Mouse (Mus musculus) kidney, embryonic 14.5 days (tissue): ENCODE data around the gene Kcne3. TPM values are rescaled to one million over a fixed set of nuclear protein-coding genes. Genes with fewer than 3 reads are reported as not detected.

Experiments used
- ATAC-seq: fragments of 200-750 bp; cut with Nextera tagmentation; 2 replicates; pipeline ENCODE4 v1.8.0; 2017; ENCODE audit warnings: moderate number of reproducible peaks, mild to moderate bottlenecking, moderate TSS enrichment, moderate library complexity; ENCODE audit not compliant: low FRiP score, low TSS enrichment
- H3K27ac ChIP-seq: fragments of 300-500 bp; sonication (generic); 2 replicates; pipeline ENCODE4 v1.5.1; 2014; ENCODE audit warnings: low read depth, mild to moderate bottlenecking, low read length, moderate library complexity, mixed read lengths
- H3K27me3 ChIP-seq: fragments of 300-500 bp; sonication (generic); 2 replicates; pipeline ENCODE4 v1.6.1; 2014; ENCODE audit warnings: mild to moderate bottlenecking, low read length; ENCODE audit not compliant: control insufficient read depth, insufficient read depth
- H3K36me3 ChIP-seq: fragments of 300-500 bp; sonication (generic); 2 replicates; pipeline ENCODE4 v1.6.1; 2014; ENCODE audit warnings: low read length, mixed read lengths; ENCODE audit not compliant: control insufficient read depth, insufficient read depth
- H3K4me1 ChIP-seq: fragments of 300-500 bp; sonication (generic); 2 replicates; pipeline ENCODE4 v1.6.1; 2014; ENCODE audit warnings: low read length, mixed read lengths; ENCODE audit not compliant: control insufficient read depth, insufficient read depth
- H3K4me2 ChIP-seq: fragments of 300-500 bp; sonication (generic); replicated peaks from 2 replicates; pipeline ENCODE4 v1.6.1; 2014; ENCODE audit warnings: low read depth, mild to moderate bottlenecking, low read length
- H3K4me3 ChIP-seq: fragments of 300-500 bp; sonication (generic); 2 replicates; pipeline ENCODE4 v1.5.1; 2014; ENCODE audit warnings: mild to moderate bottlenecking, low read length
- H3K9ac ChIP-seq: fragments of 300-500 bp; sonication (generic); 2 replicates; pipeline ENCODE4 v1.6.1; 2014; ENCODE audit warnings: low read depth, mild to moderate bottlenecking, low read length, moderate library complexity
- H3K9me3 ChIP-seq: fragments of 300-500 bp; sonication (generic); 2 replicates; pipeline ENCODE4 v1.6.1; 2016; ENCODE audit warnings: low read length; ENCODE audit not compliant: control insufficient read depth
- WGBS: fragments of 180-500 bp; shearing (Covaris S2); extraction: QIAGEN DNeasy Blood & Tissue Kit; methylation state at CpG from one replicate; pipeline ENCODE4 v1.1.7; 2014; 5-methylcytosine and 5-hydroxymethylcytosine counted together
- polyA plus RNA-seq: library from polyadenylated mRNA; unstranded; fragments of >200 nt; fragmentation: Nextera tagmentation; extraction: Ambion mirVana; gene quantifications from 2 replicates; pipeline ENCODE4 v1.2.1, GENCODE M21; 2014

The Kcne3 gene
- polyA plus RNA-seq: 2.4 and 4.9 TPM in 2 replicates

GRCm38 (mm10) chr7:100176269-100176668 is at the start of gene Kcne3:
Kcne3 (plus strand) TSS chr7:100176502.
- Histone ChIP-seq H3K4me2 (no peak within 1 kb of the TSS), H3K36me3 (no peaks in the 10 kb centered on the region), H3K4me3 (no peak within 1 kb of the TSS), H3K27ac (no peak within 1 kb of the TSS), H3K4me1 (peaks cover 6% of the 10 kb centered on the region; the same call in 1 of the 2 replicates), H3K9ac (no peak within 1 kb of the TSS), H3K27me3 (peaks cover 26% of the 10 kb centered on the region), H3K9me3 (no peaks in the 10 kb centered on the region)
- WGBS: 67% methylated on average over 3 of the region's 3 CpGs
- no peak for ATAC-seq

DNA sequence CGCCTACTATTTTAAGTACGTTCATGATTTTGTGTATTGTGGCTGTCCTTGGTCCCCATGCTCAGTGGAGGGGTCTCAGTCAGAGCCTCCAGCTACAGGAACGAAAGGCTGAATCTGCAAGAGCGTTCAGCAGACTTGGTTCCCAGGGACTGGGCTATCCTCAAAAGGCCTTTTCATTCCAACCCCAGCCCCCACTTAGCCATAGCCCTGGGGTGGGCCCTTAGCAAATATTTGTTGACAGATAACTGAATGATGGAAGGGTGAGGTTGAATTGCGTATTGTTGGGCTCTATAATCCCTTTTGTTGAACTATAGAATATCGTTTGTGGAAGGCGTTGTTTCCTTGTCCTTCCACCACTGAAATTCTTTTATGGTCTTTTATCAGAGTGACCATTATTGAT is 49.8 kb upstream of the Kcne3 start:
- no peak for ATAC-seq
- no peak overlapping the region for H3K27ac ChIP-seq
- H3K4me3 ChIP-seq: no peak overlapping the region
- H3K9ac ChIP-seq: no peak overlapping the region
- H3K4me2 ChIP-seq: no peak overlapping the region
- H3K9me3 ChIP-seq: no peaks in the 10 kb centered on the region
- no peaks in the 10 kb centered on the region for H3K27me3 ChIP-seq
- H3K4me1 ChIP-seq: 0 out of 2 replicates have a peak, but pooled peaks cover 4% of the 10 kb centered on the region
- 92% methylated on average over 7 of the region's 7 CpGs for WGBS
- no peaks in the 10 kb centered on the region for H3K36me3 ChIP-seq

DNA sequence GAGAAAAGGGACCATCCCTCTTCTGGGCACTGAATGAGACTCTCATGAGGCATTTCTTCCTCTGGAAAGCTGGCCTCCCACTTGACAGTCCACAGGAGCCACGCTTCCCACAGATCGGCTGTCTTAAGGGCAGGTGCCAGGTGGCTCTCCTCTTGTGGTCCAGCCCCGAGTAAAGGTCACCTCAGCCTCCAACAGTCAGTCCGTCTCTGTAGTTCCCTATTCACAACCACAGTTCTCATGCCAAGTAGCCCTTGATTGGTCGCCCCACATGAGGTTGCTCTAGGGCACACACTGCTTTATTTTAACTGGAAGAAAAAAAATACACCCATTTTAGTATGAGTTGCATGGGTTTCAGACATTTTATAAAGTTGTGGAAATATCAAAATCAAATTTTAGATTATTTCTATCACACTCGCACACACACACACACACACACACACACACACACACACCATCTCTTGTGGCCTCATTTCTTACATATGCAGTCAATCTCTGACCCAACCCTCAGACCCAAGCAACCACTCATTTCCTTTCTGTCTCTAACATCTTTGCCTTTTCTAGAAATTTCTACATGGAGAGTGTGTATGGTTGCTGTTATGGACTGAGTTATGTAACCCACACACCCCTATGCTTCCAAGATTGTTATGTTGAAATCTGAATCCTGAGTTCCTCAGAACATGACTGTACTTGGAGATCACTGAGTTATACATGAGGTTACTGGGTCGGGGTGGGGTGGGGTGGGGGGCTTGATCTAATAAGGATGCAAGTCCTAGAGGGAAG is 47.9 kb upstream of the Kcne3 start:
- 70% methylated on average over 7 of the region's 7 CpGs for WGBS

DNA sequence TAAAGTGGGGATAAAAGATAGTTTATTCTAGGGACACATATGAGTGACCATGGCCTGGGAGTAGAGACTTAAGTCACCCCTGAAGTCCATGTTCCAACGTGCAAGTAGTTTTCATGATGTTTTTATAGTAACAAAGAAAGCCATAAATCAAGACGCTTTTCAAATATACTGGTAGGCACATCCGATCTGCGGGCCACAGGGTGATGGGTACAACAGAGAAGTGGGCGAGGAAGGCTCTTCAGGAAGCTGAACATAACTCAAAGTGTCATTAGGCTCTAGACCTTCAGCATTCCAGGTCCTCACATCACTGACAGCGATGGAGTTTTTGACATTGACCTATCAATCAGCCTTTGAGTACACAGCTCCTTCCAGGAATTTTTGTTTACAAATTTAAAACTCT is 45.7 kb upstream of the Kcne3 start:
- no peak overlapping the region for H3K27ac ChIP-seq
- H3K9ac ChIP-seq: no peak overlapping the region
- H3K4me1 ChIP-seq: 0 out of 2 replicates have a peak, but pooled peaks cover 4% of the 10 kb centered on the region
- no peaks in the 10 kb centered on the region for H3K27me3 ChIP-seq
- WGBS: 20% methylated on average over 6 of the region's 6 CpGs
- no peaks in the 10 kb centered on the region for H3K36me3 ChIP-seq
- no peaks in the 10 kb centered on the region for H3K9me3 ChIP-seq
- H3K4me3 ChIP-seq: no peak overlapping the region
- H3K4me2 ChIP-seq: no peak overlapping the region
- no peak for ATAC-seq

More for the DNA sequence above, 47.9 kb upstream of the Kcne3 start:
- no peak overlapping the region for H3K4me3 ChIP-seq
- no peaks in the 10 kb centered on the region for H3K27me3 ChIP-seq
- no peak overlapping the region for H3K9ac ChIP-seq
- 0 out of 2 replicates have a peak, but pooled peaks cover 4% of the 10 kb centered on the region for H3K4me1 ChIP-seq
- no peaks in the 10 kb centered on the region for H3K9me3 ChIP-seq
- no peak overlapping the region for H3K27ac ChIP-seq
- no peaks in the 10 kb centered on the region for H3K36me3 ChIP-seq
- ATAC-seq: no peak
- H3K4me2 ChIP-seq: no peak overlapping the region

DNA sequence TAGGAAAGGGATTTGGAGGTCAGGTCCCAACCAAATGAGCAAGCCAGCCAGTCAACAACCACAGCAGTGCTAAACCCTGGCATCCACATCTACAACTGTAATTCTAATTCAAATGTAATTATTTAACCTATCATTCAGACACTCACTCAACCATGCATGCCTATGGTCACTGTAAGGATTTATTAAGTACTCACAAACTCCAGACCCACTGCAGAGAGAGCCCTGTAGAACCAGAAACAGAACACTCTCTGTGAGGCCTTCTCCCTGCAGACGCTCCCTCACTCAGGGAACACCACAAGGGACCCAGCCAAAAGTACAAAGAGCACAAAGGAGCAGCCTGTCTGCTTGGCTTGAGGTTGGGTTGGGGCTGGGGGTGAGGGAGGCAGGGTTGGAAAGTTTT is 43.9 kb upstream of the Kcne3 start:
- 0 out of 2 replicates have a peak, but pooled peaks cover 4% of the 10 kb centered on the region for H3K4me1 ChIP-seq
- H3K4me2 ChIP-seq: no peak overlapping the region
- WGBS: 72% methylated on average over 1 of the region's 1 CpGs
- no peak overlapping the region for H3K27ac ChIP-seq
- no peak overlapping the region for H3K9ac ChIP-seq
- H3K4me3 ChIP-seq: no peak overlapping the region
- H3K27me3 ChIP-seq: no peaks in the 10 kb centered on the region
- H3K36me3 ChIP-seq: no peaks in the 10 kb centered on the region
- H3K9me3 ChIP-seq: no peaks in the 10 kb centered on the region
- ATAC-seq: no peak

GRCm38 (mm10) chr7:100137038-100137437 is 39.3 kb upstream of the Kcne3 start:
- no peak for ATAC-seq
- Histone ChIP-seq H3K4me3 (no peak overlapping the region), H3K36me3 (no peaks in the 10 kb centered on the region), H3K27ac (no peak overlapping the region), H3K27me3 (no peaks in the 10 kb centered on the region), H3K9ac (no peak overlapping the region), H3K4me1 (no peaks in the 10 kb centered on the region), H3K4me2 (no peak overlapping the region), H3K9me3 (no peaks in the 10 kb centered on the region)
- 76% methylated on average over 9 of the region's 9 CpGs for WGBS

DNA sequence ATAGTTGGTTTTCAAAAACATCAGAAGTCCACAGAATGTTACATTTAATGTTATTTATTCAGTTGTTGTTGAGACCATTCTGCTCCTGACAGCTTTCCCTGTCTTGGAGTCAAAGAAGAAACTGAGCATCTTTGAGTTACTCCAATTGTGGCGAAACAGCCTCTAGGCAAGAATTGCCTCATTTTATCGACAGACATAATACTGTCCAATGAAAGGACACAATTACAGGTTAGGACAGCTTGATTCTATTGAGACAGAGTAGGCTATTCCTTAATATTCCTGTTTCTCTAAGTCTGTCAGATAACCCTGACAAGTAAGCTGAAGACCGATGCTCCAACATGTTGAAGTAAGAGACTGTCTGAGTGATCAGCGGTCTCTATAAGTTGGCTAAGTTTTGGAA is 38.2 kb upstream of the Kcne3 start:
- Histone ChIP-seq H3K36me3 (no peaks in the 10 kb centered on the region), H3K4me3 (no peak overlapping the region), H3K27me3 (no peaks in the 10 kb centered on the region), H3K27ac (no peak overlapping the region), H3K9ac (no peak overlapping the region), H3K4me2 (no peak overlapping the region), H3K4me1 (no peaks in the 10 kb centered on the region), H3K9me3 (no peaks in the 10 kb centered on the region)
- 92% methylated on average over 4 of the region's 4 CpGs for WGBS
- ATAC-seq: no peak

DNA sequence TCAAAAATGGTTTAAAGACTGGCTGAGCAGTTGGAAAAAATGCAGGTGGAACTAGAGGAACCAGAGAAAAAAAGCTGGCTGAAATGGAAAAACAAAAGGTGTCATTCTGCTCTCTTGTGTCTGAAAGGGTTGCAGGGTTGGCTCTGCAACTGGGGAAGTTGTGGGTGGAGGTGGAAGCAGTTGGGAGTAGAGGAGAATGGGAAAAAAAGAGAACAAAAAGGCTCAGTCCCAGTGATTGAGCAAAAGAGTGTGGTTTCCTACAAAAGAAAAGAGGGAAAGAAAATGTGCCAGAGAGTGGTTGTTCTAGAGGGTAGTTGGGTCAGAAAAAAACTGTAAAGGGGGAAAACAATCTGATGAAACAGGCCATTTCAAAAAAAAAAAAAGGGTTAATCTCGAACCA is 35.7 kb upstream of the Kcne3 start:
- H3K4me3 ChIP-seq: no peak overlapping the region
- H3K27ac ChIP-seq: no peak overlapping the region
- H3K4me2 ChIP-seq: no peak overlapping the region
- H3K4me1 ChIP-seq: no peaks in the 10 kb centered on the region
- no peaks in the 10 kb centered on the region for H3K27me3 ChIP-seq
- H3K9me3 ChIP-seq: no peaks in the 10 kb centered on the region
- 63% methylated on average over 1 of the region's 1 CpGs for WGBS
- H3K36me3 ChIP-seq: no peaks in the 10 kb centered on the region
- ATAC-seq: no peak
- H3K9ac ChIP-seq: no peak overlapping the region

DNA sequence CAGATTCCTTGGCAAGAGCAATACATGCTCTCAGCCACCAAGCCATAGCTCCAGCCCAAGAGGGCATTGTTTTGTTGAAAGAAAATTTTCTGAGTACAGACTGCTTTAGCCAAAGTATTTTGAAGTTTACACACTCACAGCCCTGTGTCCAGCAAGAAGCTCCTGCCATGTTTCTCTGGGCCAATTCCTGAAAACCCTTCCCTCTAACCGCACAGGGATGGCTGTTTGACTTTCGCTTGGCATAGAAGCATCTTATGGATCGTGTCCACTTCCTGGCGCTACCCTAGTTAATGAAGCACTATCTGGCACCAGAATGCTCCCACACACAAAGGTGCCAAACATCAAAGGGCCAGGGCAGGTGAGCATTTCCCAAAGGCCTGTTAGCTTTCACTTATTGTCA is 27.7 kb upstream of the Kcne3 start:
- ATAC-seq: no peak
- Histone ChIP-seq H3K27me3 (no peaks in the 10 kb centered on the region), H3K9ac (no peak overlapping the region), H3K4me1 (0 out of 2 replicates have a peak, but pooled peaks cover 2% of the 10 kb centered on the region), H3K4me3 (no peak overlapping the region), H3K4me2 (no peak overlapping the region), H3K36me3 (no peaks in the 10 kb centered on the region), H3K27ac (no peak overlapping the region), H3K9me3 (no peaks in the 10 kb centered on the region)
- WGBS: 68% methylated on average over 4 of the region's 4 CpGs
